ENCODE assay signal across 22 mouse cellular contexts in the genomic region with DNA sequence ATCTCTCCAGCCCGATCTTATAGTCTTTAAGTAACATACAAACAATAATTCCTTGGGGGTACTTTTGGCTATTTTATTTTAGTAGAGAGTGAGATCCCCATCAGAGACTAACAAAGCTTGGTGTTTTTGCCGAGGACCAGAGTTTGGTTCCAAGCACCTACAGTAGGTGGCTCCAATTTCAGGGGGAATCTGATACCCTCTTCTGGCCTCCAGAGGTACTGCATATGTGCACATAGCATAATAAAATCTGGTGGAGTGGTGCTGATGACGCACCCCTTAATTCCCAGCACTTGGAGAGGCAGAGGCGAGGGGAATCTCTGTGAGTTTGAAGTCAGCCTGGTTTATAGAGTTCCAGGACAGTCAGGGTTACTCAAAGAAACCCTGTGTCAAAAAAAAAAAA. TPM values are rescaled to one million over a fixed set of nuclear protein-coding genes. Genes with fewer than 3 reads are reported as not detected.
DNase-seq lines count a peak whose midpoint lies in the region; ATAC-seq and TF ChIP-seq lines count a peak whose summit lies in the region.
"Had no signal": no experiment of that assay in that cellular context is flagged by ENCODE, and none has a peak within 500 bp of the region (broad histone marks: within the 10 kb centered on the region; RNA-seq: fewer than 3 reads in every experiment).

No protein-coding gene starts in this region.

- H3K4me1 ChIP-seq in hindbrain, postnatal 0 days (ENCODE audit: insufficient read depth, low read length): peaks cover 8% of the 10 kb centered on the region
- peaks cover 28% of the 10 kb centered on the region for H3K4me1 ChIP-seq in hindbrain, embryonic 13.5 days (replicated peaks)
- H3K4me1 ChIP-seq in midbrain, postnatal 0 days (ENCODE audit: insufficient read depth, low read length): peaks cover 7% of the 10 kb centered on the region; the same call in 1 of the 2 replicates
- H3K4me1 ChIP-seq in midbrain, embryonic 11.5 days (ENCODE audit: control insufficient read depth, insufficient read depth, low read length): peaks cover 16% of the 10 kb centered on the region

- no peak overlapping the region for H3K9ac ChIP-seq in hindbrain, postnatal 0 days (replicated peaks; ENCODE audit: low read length)
- H3K9ac ChIP-seq in hindbrain, embryonic 13.5 days: no peak overlapping the region
- H3K9ac ChIP-seq in midbrain, postnatal 0 days (replicated peaks; ENCODE audit: low read length, poor library complexity, severe bottlenecking): no peak overlapping the region
- no peak overlapping the region for H3K9ac ChIP-seq in midbrain, embryonic 11.5 days (ENCODE audit: low read length)
- H3K9ac ChIP-seq: forebrain, embryonic 15.5 days; heart, embryonic 13.5 days; midbrain, embryonic 13.5 days; stomach, embryonic 15.5 days had no signal

- 78% methylated on average over 4 of the region's 4 CpGs for WGBS in hindbrain, postnatal 0 days
- 75% methylated on average over 4 of the region's 4 CpGs for WGBS in hindbrain, embryonic 13.5 days
- WGBS in midbrain, postnatal 0 days: 80% methylated on average over 4 of the region's 4 CpGs
- WGBS in midbrain, embryonic 11.5 days: 80% methylated on average over 4 of the region's 4 CpGs

- no peaks in the 10 kb centered on the region for H3K36me3 ChIP-seq in hindbrain, postnatal 0 days (ENCODE audit: insufficient read depth, low read length)
- H3K36me3 ChIP-seq in hindbrain, embryonic 13.5 days: no peaks in the 10 kb centered on the region
- no peaks in the 10 kb centered on the region for H3K36me3 ChIP-seq in midbrain, postnatal 0 days (ENCODE audit: insufficient read depth, low read length)
- no peaks in the 10 kb centered on the region for H3K36me3 ChIP-seq in midbrain, embryonic 11.5 days (ENCODE audit: control insufficient read depth, insufficient read depth, low read length)
- H3K36me3 ChIP-seq: forebrain, embryonic 15.5 days; heart, embryonic 13.5 days; midbrain, embryonic 13.5 days; stomach, embryonic 15.5 days had no signal

- ATAC-seq in hindbrain, postnatal 0 days: no peak
- ATAC-seq in hindbrain, embryonic 13.5 days (ENCODE audit: low FRiP score): no peak
- no peak for ATAC-seq in midbrain, postnatal 0 days (ENCODE audit: low FRiP score)
- ATAC-seq in midbrain, embryonic 11.5 days (ENCODE audit: low FRiP score): no peak
- ATAC-seq: forebrain, embryonic 15.5 days; midbrain, embryonic 13.5 days had no signal

- H3K27me3 ChIP-seq in hindbrain, postnatal 0 days (ENCODE audit: insufficient read depth, low read length): no peaks in the 10 kb centered on the region
- H3K27me3 ChIP-seq in hindbrain, embryonic 13.5 days: peaks cover 9% of the 10 kb centered on the region; the same call in 1 of the 2 replicates
- no peaks in the 10 kb centered on the region for H3K27me3 ChIP-seq in midbrain, postnatal 0 days (ENCODE audit: insufficient read depth, low read length)
- H3K27me3 ChIP-seq in midbrain, embryonic 11.5 days (ENCODE audit: control insufficient read depth, insufficient read depth, low read length): peaks cover 11% of the 10 kb centered on the region
- H3K27me3 ChIP-seq: stomach, embryonic 15.5 days had no signal

- no peak overlapping the region for H3K27ac ChIP-seq in hindbrain, postnatal 0 days
- H3K27ac ChIP-seq in hindbrain, embryonic 13.5 days: no peak overlapping the region
- H3K27ac ChIP-seq in midbrain, postnatal 0 days (ENCODE audit: low read depth, low read length): no peak overlapping the region
- H3K27ac ChIP-seq in midbrain, embryonic 11.5 days (ENCODE audit: low read depth, low read length): no peak overlapping the region
- H3K27ac ChIP-seq: forebrain, embryonic 15.5 days; heart, embryonic 13.5 days; midbrain, embryonic 13.5 days; stomach, embryonic 15.5 days had no signal

- DNase-seq in hindbrain, postnatal 0 days (ENCODE audit: low spot score): no peak
- no peak for DNase-seq in midbrain, postnatal 0 days (ENCODE audit: low spot score)
- DNase-seq in midbrain, embryonic 11.5 days (ENCODE audit: low spot score, missing footprints): no peak
- DNase-seq in NIH3T3 (ENCODE audit: low read depth): peak; percentile 33
- DNase-seq in spleen, adult 18-20 months: no peak
- no peak for DNase-seq in retina, embryonic 14.5 days (ENCODE audit: low spot score)
- no peak for DNase-seq in cerebellum, adult 11 months
- DNase-seq: cerebellum, adult 9-11 months; embryo, embryonic 11 days; gastrocnemius, postnatal 14 days; kidney, adult 9 months; liver; lung, postnatal 36 days; right cerebral cortex, postnatal 25 days; thymus, postnatal 25 days had no signal

- no peak overlapping the region for H3K4me2 ChIP-seq in hindbrain, postnatal 0 days (ENCODE audit: low read depth, low read length)
- H3K4me2 ChIP-seq in hindbrain, embryonic 13.5 days: no peak overlapping the region
- H3K4me2 ChIP-seq in midbrain, postnatal 0 days (ENCODE audit: low read depth, low read length, poor library complexity, severe bottlenecking): no peak overlapping the region
- no peak overlapping the region for H3K4me2 ChIP-seq in midbrain, embryonic 11.5 days
- H3K4me2 ChIP-seq: forebrain, embryonic 15.5 days; heart, embryonic 13.5 days; midbrain, embryonic 13.5 days; stomach, embryonic 15.5 days had no signal

- no peaks in the 10 kb centered on the region for H3K9me3 ChIP-seq in hindbrain, postnatal 0 days (ENCODE audit: low read length)
- H3K9me3 ChIP-seq in hindbrain, embryonic 13.5 days: no peaks in the 10 kb centered on the region
- no peaks in the 10 kb centered on the region for H3K9me3 ChIP-seq in midbrain, postnatal 0 days (ENCODE audit: low read length)
- no peaks in the 10 kb centered on the region for H3K9me3 ChIP-seq in midbrain, embryonic 11.5 days (ENCODE audit: control insufficient read depth, low read length)
- H3K9me3 ChIP-seq: forebrain, embryonic 15.5 days; heart, embryonic 13.5 days; midbrain, embryonic 13.5 days; stomach, embryonic 15.5 days had no signal

- no peak overlapping the region for H3K4me3 ChIP-seq in hindbrain, postnatal 0 days (ENCODE audit: low read length)
- no peak overlapping the region for H3K4me3 ChIP-seq in hindbrain, embryonic 13.5 days
- H3K4me3 ChIP-seq in midbrain, postnatal 0 days (ENCODE audit: low read depth, low read length): no peak overlapping the region
- H3K4me3 ChIP-seq in midbrain, embryonic 11.5 days (ENCODE audit: low read depth, low read length): no peak overlapping the region
- H3K4me3 ChIP-seq: forebrain, embryonic 15.5 days; heart, embryonic 13.5 days; midbrain, embryonic 13.5 days; stomach, embryonic 15.5 days had no signal

- peak; percentile 33 for TF ChIP-seq CTCF in hindbrain, postnatal 0 days (IDR thresholded peaks at IDR 0.05; ENCODE audit: low read depth)
- peak; percentile 41 for TF ChIP-seq CTCF in midbrain, postnatal 0 days (IDR thresholded peaks at IDR 0.05)

RNA-seq across cellular contexts. Expression of a gene that starts 1.4 kb away (rescaled TPM):
- 27.0 and 27.5 TPM in 2 replicates for total RNA-seq in hindbrain, postnatal 0 days (2014; rRNA removed)
- polyA plus RNA-seq in hindbrain, postnatal 0 days (2015; fragmentation: Nextera tagmentation; extraction: Ambion mirVana): 19.2 and 19.4 TPM in 2 replicates
- 16.2 and 17.3 TPM in 2 replicates for polyA plus RNA-seq in hindbrain, embryonic 13.5 days (2015; fragmentation: Nextera tagmentation; extraction: Ambion mirVana)
- 30.6 and 31.3 TPM in 2 replicates for total RNA-seq in midbrain, postnatal 0 days (2014; rRNA removed)
- 26.8 and 29.6 TPM in 2 replicates for polyA plus RNA-seq in midbrain, postnatal 0 days (2015; fragmentation: Nextera tagmentation; extraction: Ambion mirVana)
- 5.9 and 6.9 TPM in 2 replicates for polyA plus RNA-seq in midbrain, embryonic 11.5 days (2014; fragmentation: Nextera tagmentation; extraction: Ambion mirVana)

RNA-seq across cellular contexts. Expression of a gene that starts 28.1 kb away (rescaled TPM):
- total RNA-seq in hindbrain, postnatal 0 days (2014; rRNA removed): not detected in 2 replicates
- polyA plus RNA-seq in hindbrain, postnatal 0 days (2015; fragmentation: Nextera tagmentation; extraction: Ambion mirVana): 0.14 TPM in 1 of 2 replicates, not detected in the other
- not detected in 2 replicates for polyA plus RNA-seq in hindbrain, embryonic 13.5 days (2015; fragmentation: Nextera tagmentation; extraction: Ambion mirVana)
- total RNA-seq in midbrain, postnatal 0 days (2014; rRNA removed): not detected in 2 replicates
- not detected in 2 replicates for polyA plus RNA-seq in midbrain, postnatal 0 days (2015; fragmentation: Nextera tagmentation; extraction: Ambion mirVana)
- 0.29 and 0.88 TPM in 2 replicates for polyA plus RNA-seq in midbrain, embryonic 11.5 days (2014; fragmentation: Nextera tagmentation; extraction: Ambion mirVana)
- total RNA-seq: left cerebral cortex, postnatal 10 days had no signal
- polyA plus RNA-seq: forebrain, embryonic 15.5 days; midbrain, embryonic 13.5 days had no signal

RNA-seq across cellular contexts. Expression of a gene that starts 34.1 kb away (rescaled TPM):
- 94.2 and 159 TPM in 2 replicates for total RNA-seq in hindbrain, postnatal 0 days (2014; rRNA removed)
- 235 and 245 TPM in 2 replicates for polyA plus RNA-seq in hindbrain, postnatal 0 days (2015; fragmentation: Nextera tagmentation; extraction: Ambion mirVana)
- 231 and 236 TPM in 2 replicates for polyA plus RNA-seq in hindbrain, embryonic 13.5 days (2015; fragmentation: Nextera tagmentation; extraction: Ambion mirVana)
- total RNA-seq in midbrain, postnatal 0 days (2014; rRNA removed): 129 and 142 TPM in 2 replicates
- polyA plus RNA-seq in midbrain, postnatal 0 days (2015; fragmentation: Nextera tagmentation; extraction: Ambion mirVana): 230 and 237 TPM in 2 replicates
- 257 and 265 TPM in 2 replicates for polyA plus RNA-seq in midbrain, embryonic 11.5 days (2014; fragmentation: Nextera tagmentation; extraction: Ambion mirVana)

RNA-seq across cellular contexts. Expression of a gene that starts 44.0 kb away (rescaled TPM):
- not detected in 2 replicates for total RNA-seq in hindbrain, postnatal 0 days (2014; rRNA removed)
- not detected in 2 replicates for polyA plus RNA-seq in hindbrain, postnatal 0 days (2015; fragmentation: Nextera tagmentation; extraction: Ambion mirVana)
- 0.04 and 0.09 TPM in 2 replicates for polyA plus RNA-seq in hindbrain, embryonic 13.5 days (2015; fragmentation: Nextera tagmentation; extraction: Ambion mirVana)
- not detected in 2 replicates for total RNA-seq in midbrain, postnatal 0 days (2014; rRNA removed)
- not detected in 2 replicates for polyA plus RNA-seq in midbrain, postnatal 0 days (2015; fragmentation: Nextera tagmentation; extraction: Ambion mirVana)
- polyA plus RNA-seq in midbrain, embryonic 11.5 days (2014; fragmentation: Nextera tagmentation; extraction: Ambion mirVana): not detected in 2 replicates
- total RNA-seq: gastrocnemius, postnatal 14 days; layer of hippocampus, adult 8-10 months; left cerebral cortex, postnatal 10 days had no signal
- polyA plus RNA-seq: forebrain, embryonic 15.5 days; midbrain, embryonic 13.5 days had no signal

RNA-seq across cellular contexts. Expression of a gene that starts 53.5 kb away (rescaled TPM):
- 32.9 and 35.8 TPM in 2 replicates for total RNA-seq in hindbrain, postnatal 0 days (2014; rRNA removed)
- 16.8 and 17.7 TPM in 2 replicates for polyA plus RNA-seq in hindbrain, postnatal 0 days (2015; fragmentation: Nextera tagmentation; extraction: Ambion mirVana)
- polyA plus RNA-seq in hindbrain, embryonic 13.5 days (2015; fragmentation: Nextera tagmentation; extraction: Ambion mirVana): 27.7 and 28.2 TPM in 2 replicates
- 25.4 and 33.2 TPM in 2 replicates for total RNA-seq in midbrain, postnatal 0 days (2014; rRNA removed)
- polyA plus RNA-seq in midbrain, postnatal 0 days (2015; fragmentation: Nextera tagmentation; extraction: Ambion mirVana): 16.3 and 16.5 TPM in 2 replicates
- polyA plus RNA-seq in midbrain, embryonic 11.5 days (2014; fragmentation: Nextera tagmentation; extraction: Ambion mirVana): 36.0 and 40.9 TPM in 2 replicates
